Mouse (Mus musculus): ENCODE results near the gene Tango6. TPM values are rescaled to one million over a fixed set of nuclear protein-coding genes. Genes with fewer than 3 reads are reported as not detected.

The Tango6 gene
- polyA plus RNA-seq, 1 experiment from 2014 or later: 10.5 TPM

DNA sequence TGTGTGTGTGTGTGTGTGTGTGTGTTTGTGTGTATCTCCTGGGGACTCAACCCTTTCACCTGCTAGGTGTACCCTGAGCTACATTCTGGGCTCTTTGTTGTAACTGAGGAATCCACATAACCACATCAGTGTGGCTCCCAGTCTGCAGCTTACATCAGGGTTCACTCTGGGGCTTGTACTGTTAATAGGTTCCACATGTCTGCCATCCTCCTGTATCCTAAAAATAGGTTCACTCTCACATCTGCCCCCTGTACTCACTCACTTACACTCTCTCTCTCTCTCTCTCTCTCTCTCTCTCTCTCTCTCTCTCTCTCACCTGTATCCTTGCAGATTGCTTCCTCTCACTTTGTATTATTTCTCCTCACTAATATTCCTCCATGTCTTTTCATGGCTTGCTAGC is 51.4 kb downstream of the Tango6 start:
- no peak for DNase-seq (ENCODE audit: low spot score)
- no peaks in the 10 kb centered on the region for H3K27me3 ChIP-seq (ENCODE audit: insufficient read depth, poor library complexity, severe bottlenecking)
- peaks cover 23% of the 10 kb centered on the region for H3K36me3 ChIP-seq
- peaks cover 25% of the 10 kb centered on the region for H3K4me1 ChIP-seq
- H3K27ac ChIP-seq: peak overlapping the region; percentile 80
- no peak overlapping the region for H3K4me3 ChIP-seq
- no peaks in the 10 kb centered on the region for H3K9me3 ChIP-seq

DNA sequence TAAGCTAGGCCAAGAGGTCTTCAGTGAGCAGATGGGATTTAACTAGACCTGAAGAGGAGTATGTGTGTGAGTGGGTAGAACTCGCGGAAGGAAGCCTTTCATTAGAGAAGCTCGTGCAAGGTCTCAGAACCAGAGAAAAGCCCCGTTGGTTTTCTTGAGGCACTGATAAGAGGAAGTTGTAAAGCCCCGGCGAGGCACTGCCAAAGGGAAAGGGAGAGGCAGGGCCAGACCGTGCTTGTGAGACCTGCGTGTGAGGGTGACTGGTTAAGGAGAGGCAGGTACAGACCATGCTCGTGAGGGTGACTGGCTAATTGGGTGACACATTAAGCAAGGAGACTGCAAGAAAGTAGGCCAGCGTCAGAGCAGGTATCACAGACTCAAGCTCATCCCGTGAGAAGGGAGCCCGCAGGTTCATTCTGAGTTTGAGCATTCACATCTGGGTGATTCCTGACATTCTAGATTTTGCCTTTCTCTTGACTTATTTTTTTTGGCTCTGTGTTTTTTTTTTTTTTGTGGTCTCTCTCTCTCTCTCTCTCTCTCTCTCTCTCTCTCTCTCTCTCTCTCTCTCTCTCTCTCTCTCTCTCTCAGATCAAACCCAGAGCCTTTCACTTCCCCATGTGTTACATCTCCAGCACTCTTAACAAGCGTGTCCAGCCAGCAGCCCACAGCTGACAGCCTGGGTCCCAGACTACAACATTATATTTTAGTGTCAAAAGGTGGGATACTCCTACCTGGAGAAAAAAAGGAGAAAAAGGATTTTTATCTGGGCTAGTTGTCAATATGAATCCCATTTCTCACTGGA is 54.2 kb downstream of the Tango6 start:
- DNase-seq (ENCODE audit: low spot score): no peak
- H3K27me3 ChIP-seq (ENCODE audit: insufficient read depth, poor library complexity, severe bottlenecking): no peaks in the 10 kb centered on the region
- H3K36me3 ChIP-seq: peaks cover 38% of the 10 kb centered on the region
- no peaks in the 10 kb centered on the region for H3K9me3 ChIP-seq
- no peak overlapping the region for H3K4me3 ChIP-seq
- H3K4me1 ChIP-seq: peaks cover 25% of the 10 kb centered on the region
- 73% methylated on average over 13 of the region's 13 CpGs for WGBS
- no peak overlapping the region for H3K27ac ChIP-seq

DNA sequence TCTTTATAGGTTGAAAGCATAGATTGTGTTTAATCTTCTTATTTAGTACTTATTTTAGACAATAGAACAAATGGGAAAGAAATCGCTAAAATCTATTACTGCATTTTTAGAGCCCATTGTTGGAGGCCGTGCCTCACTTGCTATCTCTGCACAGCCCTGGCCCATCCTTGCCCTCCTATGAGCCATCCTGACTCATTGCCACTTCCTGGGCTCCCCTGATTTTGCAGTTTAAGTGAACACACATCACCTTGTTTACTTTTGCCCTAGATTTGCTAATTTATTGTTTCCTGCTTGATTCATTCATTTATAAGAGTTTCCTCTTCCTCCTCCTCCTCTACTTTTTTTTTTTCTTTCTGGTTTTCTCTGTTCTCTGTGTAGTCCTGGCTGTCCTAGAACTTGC is 55.0 kb downstream of the Tango6 start:
- no peaks in the 10 kb centered on the region for H3K27me3 ChIP-seq (ENCODE audit: insufficient read depth, poor library complexity, severe bottlenecking)
- H3K27ac ChIP-seq: no peak overlapping the region
- no peak for DNase-seq (ENCODE audit: low spot score)
- peaks cover 46% of the 10 kb centered on the region for H3K36me3 ChIP-seq
- peaks cover 24% of the 10 kb centered on the region for H3K4me1 ChIP-seq
- no peaks in the 10 kb centered on the region for H3K9me3 ChIP-seq
- WGBS: 97% methylated on average over 2 of the region's 2 CpGs
- no peak overlapping the region for H3K4me3 ChIP-seq

DNA sequence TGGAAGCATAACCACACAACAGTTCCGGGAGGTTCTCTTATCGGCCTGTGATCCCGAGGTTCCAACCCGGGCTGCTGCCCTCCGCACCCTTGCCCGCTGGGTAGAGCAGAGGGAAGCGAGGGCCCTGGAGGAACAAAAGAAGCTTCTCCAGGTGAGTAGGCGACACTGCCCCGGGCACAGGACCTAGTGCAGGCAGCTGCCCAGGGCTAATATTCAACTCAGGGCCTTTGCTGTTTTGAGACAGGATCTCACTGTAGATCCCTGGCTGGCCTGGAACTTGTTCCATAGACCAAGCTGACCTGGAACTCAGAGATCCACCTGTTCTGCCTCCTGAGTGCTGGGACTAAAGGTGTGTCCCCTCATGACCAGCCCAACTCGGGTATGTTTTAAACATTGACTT is 59.5 kb downstream of the Tango6 start:
- 92% methylated on average over 10 of the region's 10 CpGs for WGBS

DNA sequence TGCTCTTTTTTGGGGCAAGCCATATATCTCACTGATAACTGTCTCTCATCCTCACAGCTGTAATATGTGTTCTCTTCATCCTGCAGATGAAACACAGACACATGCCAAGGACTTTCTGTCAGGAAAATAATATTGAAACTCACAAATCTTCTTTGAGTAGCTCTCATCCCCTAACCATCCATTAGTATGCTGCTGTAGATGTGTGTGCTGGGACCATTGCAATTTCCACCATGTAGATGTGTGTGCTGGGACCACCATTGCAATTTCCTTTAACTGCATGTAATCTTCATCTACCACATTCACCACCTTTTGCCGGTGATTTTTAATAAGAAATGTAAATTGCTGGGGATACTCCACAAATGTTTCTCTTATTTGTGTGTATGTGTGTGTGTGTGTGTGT is 60.5 kb downstream of the Tango6 start:
- Histone ChIP-seq H3K27me3 (ENCODE audit: insufficient read depth, poor library complexity, severe bottlenecking) (no peaks in the 10 kb centered on the region), H3K27ac (no peak overlapping the region), H3K4me3 (no peak overlapping the region), H3K9me3 (no peaks in the 10 kb centered on the region), H3K4me1 (no peaks in the 10 kb centered on the region), H3K36me3 (peaks cover 55% of the 10 kb centered on the region)
- DNase-seq (ENCODE audit: low spot score): no peak
- 100% methylated on average over 1 of the region's 1 CpGs for WGBS

More for the DNA sequence above, 59.5 kb downstream of the Tango6 start:
- Histone ChIP-seq H3K4me3 (no peak overlapping the region), H3K4me1 (no peaks in the 10 kb centered on the region), H3K9me3 (no peaks in the 10 kb centered on the region), H3K27ac (no peak overlapping the region), H3K36me3 (peaks cover 46% of the 10 kb centered on the region), H3K27me3 (ENCODE audit: insufficient read depth, poor library complexity, severe bottlenecking) (no peaks in the 10 kb centered on the region)
- DNase-seq (ENCODE audit: low spot score): no peak

DNA sequence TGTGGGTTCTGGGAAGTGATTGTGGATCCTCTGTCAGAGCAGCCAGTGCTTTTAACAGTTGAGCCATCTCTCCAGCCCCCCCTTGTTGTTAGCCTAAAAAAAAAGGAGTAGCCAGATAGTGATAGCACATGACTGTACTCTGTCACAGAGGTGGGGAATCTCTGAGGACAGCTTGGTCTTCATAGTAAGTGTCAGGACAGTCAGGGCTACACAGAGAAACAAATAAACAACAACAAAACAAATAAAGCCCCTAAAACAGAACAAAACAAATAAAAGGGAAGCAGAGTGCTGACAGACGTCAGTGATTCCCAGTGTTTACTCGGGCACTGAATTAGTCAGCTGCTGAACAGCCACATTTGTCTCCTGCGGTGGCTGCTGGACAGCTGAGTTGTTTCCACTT is 70.6 kb downstream of the Tango6 start:
- Histone ChIP-seq H3K9me3 (no peaks in the 10 kb centered on the region), H3K4me3 (no peak overlapping the region), H3K27ac (no peak overlapping the region), H3K4me1 (no peaks in the 10 kb centered on the region), H3K36me3 (peaks cover 5% of the 10 kb centered on the region; the same call in 1 of the 2 replicates), H3K27me3 (ENCODE audit: insufficient read depth, poor library complexity, severe bottlenecking) (no peaks in the 10 kb centered on the region)
- no peak for DNase-seq (ENCODE audit: low spot score)
- WGBS: 36% methylated on average over 3 of the region's 3 CpGs

DNA sequence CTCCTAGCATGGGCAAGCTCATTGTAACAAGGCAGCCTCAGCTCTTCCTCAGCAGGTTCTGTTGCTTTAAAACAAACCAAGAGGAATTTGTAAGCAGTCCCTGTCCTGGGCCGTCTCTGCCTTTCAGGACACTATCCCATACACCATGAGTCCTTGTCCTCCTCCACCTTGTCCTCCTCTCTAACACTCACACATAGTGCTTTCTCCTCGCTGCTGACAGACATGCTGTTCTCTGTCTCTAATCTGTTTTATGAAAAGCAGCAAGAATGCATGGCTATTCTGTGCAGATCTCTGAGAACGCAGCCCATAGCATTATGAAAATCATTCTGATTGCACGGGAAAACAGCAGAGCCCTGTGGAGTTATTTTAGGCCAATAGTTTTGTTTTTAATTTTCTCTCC is 78.4 kb downstream of the Tango6 start:
- WGBS: 56% methylated on average over 4 of the region's 4 CpGs
- Histone ChIP-seq H3K4me1 (no peaks in the 10 kb centered on the region), H3K27me3 (ENCODE audit: insufficient read depth, poor library complexity, severe bottlenecking) (no peaks in the 10 kb centered on the region), H3K4me3 (no peak overlapping the region), H3K27ac (peak overlapping the region; percentile 18), H3K36me3 (peaks cover 5% of the 10 kb centered on the region; the same call in 1 of the 2 replicates), H3K9me3 (no peaks in the 10 kb centered on the region)
- DNase-seq (ENCODE audit: low spot score): no peak

DNA sequence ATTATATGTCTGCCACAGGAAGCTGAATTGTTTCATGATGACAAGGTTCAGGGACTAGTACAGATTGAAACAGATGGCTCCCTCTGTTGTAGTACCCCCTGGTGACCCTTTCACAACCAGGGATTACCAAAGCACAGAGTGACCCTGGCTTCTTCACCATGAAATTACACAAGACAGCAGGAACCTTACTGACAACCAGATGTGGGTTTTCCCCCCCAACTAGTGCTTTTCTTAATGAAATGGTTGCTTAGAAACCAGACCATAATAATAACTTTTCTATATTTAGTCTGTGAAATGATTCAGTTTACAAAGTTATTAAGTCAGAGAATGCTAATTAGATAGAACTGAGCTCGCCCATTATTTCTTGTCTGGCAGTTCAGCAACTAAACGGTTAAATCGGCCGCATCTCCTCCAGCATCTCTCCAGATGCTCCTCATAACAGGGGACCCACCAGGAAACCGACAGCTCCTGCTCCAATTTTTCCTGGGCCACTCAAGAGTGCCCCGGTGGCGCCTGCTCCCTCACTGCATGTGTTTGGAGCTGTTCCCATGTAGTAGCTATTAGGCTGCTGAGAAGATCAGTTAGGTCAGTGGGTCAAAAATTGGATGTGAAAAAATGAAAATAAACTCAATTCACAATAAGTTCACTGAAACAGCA is 79.1 kb downstream of the Tango6 start:
- H3K27ac ChIP-seq: no peak overlapping the region
- H3K27me3 ChIP-seq (ENCODE audit: insufficient read depth, poor library complexity, severe bottlenecking): no peaks in the 10 kb centered on the region
- H3K4me1 ChIP-seq: no peaks in the 10 kb centered on the region
- H3K4me3 ChIP-seq: no peak overlapping the region
- no peak for DNase-seq (ENCODE audit: low spot score)
- H3K9me3 ChIP-seq: no peaks in the 10 kb centered on the region
- peaks cover 5% of the 10 kb centered on the region; the same call in 1 of the 2 replicates for H3K36me3 ChIP-seq
- WGBS: 50% methylated on average over 7 of the region's 7 CpGs

DNA sequence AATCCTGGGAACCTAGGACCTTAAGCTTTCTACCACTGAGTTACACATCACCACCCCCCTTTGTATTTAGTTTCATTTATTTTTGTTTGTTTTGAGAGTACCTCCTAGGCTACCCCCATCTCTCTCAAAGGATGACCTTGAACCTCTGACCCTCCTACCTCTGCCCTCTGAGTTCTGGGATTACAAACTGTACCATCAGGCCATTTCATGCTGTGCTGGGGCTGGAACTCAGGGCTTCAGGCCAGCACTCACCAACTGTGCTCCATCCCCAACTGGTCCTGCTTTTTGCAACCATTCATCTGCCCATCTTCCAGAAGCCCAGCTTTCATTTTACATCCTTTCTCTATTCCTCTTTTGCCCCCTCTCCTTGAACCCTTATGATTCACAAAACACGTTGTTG is 81.7 kb downstream of the Tango6 start:
- 86% methylated on average over 1 of the region's 1 CpGs for WGBS
- DNase-seq (ENCODE audit: low spot score): no peak

DNA sequence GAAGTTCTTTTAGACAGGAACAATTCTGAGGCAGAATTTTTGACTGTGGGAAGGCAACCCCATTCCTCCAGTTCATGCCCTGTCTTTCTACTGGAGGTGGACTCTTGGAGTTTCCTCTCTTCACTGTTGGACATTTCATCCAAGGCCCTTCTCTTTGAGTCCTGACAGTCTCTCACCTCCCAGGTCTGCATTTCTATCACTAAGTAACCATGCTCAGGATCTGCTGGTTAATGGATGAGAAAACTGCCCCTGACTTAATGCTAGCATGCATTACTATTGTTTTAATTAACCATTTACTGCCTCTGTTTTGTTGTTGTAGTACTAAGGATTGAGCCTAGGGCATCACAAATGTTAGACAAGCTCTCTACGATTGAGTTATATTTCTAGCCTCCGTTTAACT is 82.7 kb downstream of the Tango6 start:
- WGBS: 93% methylated on average over 2 of the region's 2 CpGs

More for the DNA sequence above, 81.7 kb downstream of the Tango6 start:
- no peaks in the 10 kb centered on the region for H3K9me3 ChIP-seq
- no peaks in the 10 kb centered on the region for H3K27me3 ChIP-seq (ENCODE audit: insufficient read depth, poor library complexity, severe bottlenecking)
- no peaks in the 10 kb centered on the region for H3K4me1 ChIP-seq
- peaks cover 2% of the 10 kb centered on the region; the same call in 1 of the 2 replicates for H3K36me3 ChIP-seq
- no peak overlapping the region for H3K4me3 ChIP-seq
- H3K27ac ChIP-seq: no peak overlapping the region

DNA sequence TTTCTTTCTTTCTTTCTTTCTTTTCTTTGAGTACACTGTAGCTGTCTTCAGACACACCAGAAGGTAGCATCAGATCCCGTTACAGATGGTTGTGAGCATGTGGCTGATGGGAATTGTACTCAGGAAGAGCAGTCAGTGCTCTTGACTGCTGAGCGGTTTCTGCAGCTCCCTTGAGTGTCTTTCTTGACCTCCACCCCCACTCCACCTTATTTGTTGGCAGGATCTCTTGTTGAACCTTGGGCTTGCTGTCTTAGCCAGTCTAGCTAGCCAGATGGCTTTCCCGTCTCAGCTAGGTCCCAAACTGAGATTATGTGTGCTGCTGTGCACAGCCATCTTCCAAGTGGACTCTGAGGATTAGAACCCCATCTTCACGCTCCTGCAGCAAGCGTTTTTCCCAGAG is 83.9 kb downstream of the Tango6 start:
- Histone ChIP-seq H3K9me3 (no peaks in the 10 kb centered on the region), H3K36me3 (peaks cover 2% of the 10 kb centered on the region; the same call in 1 of the 2 replicates), H3K27ac (no peak overlapping the region), H3K27me3 (ENCODE audit: insufficient read depth, poor library complexity, severe bottlenecking) (no peaks in the 10 kb centered on the region), H3K4me3 (no peak overlapping the region), H3K4me1 (0 out of 2 replicates have a peak, but pooled peaks cover 3% of the 10 kb centered on the region)
- no peak for DNase-seq (ENCODE audit: low spot score)
- 87% methylated on average over 5 of the region's 5 CpGs for WGBS

More for the DNA sequence above, 82.7 kb downstream of the Tango6 start:
- peaks cover 2% of the 10 kb centered on the region; the same call in 1 of the 2 replicates for H3K36me3 ChIP-seq
- 0 out of 2 replicates have a peak, but pooled peaks cover under 1% of the 10 kb centered on the region for H3K4me1 ChIP-seq
- DNase-seq (ENCODE audit: low spot score): no peak
- H3K4me3 ChIP-seq: no peak overlapping the region
- no peaks in the 10 kb centered on the region for H3K27me3 ChIP-seq (ENCODE audit: insufficient read depth, poor library complexity, severe bottlenecking)
- no peaks in the 10 kb centered on the region for H3K9me3 ChIP-seq
- no peak overlapping the region for H3K27ac ChIP-seq

DNA sequence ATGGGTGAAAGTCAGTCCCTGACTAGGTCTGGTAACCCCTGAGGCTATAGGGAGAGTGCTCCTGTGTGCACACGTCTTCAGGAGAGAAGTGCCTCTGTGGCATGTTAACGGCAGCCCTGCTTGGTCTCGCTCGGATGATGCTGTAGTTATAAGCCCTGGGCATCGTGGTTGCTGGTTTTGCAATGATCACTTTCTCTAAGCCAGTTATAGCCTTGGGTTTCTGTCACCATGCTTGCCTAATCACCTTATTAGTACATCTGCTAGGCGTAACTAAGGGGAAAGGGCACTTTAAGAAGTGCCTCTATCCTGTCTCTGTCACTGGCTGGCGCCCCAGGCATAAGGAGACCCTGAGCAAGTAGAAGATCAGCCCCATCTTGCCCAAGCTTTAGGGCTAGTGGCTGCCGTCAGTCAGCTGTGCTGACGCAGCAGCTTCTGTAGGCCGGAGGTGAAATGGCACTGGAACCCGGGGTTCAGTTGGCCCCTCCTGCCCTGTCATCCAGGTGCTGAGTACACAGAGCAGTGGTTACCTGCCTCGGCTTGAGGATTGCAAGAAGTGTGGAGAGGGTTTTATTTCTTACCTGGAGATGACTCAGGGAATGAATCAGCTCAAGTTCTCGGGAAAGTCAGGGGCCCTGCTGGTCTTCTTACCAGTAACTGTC is 86.4 kb downstream of the Tango6 start:
- Histone ChIP-seq H3K4me3 (no peak overlapping the region), H3K36me3 (peaks cover 2% of the 10 kb centered on the region; the same call in 1 of the 2 replicates), H3K27ac (no peak overlapping the region), H3K9me3 (no peaks in the 10 kb centered on the region), H3K27me3 (ENCODE audit: insufficient read depth, poor library complexity, severe bottlenecking) (no peaks in the 10 kb centered on the region), H3K4me1 (0 out of 2 replicates have a peak, but pooled peaks cover 3% of the 10 kb centered on the region)
- no peak for DNase-seq (ENCODE audit: low spot score)
- 80% methylated on average over 13 of the region's 13 CpGs for WGBS
